Mouse (Mus musculus) MEL (cell line): ENCODE data around the gene Fcrla. TPM values are rescaled to one million over a fixed set of nuclear protein-coding genes. Genes with fewer than 3 reads are reported as not detected.

ENCODE experiments used
- DNase-seq: peaks from one replicate; pipeline ENCODE4 v3.0.0; 2011; ENCODE audit warnings: low read depth, low spot score
- H3K27ac ChIP-seq: 2 replicates; pipeline ENCODE4 v1.5.1; 2012; ENCODE audit warnings: low read depth, mild to moderate bottlenecking, control low read depth, low read length, moderate library complexity; ENCODE audit not compliant: control insufficient read depth
- H3K27me3 ChIP-seq, 2 experiments: fragments of 150-350 bp in 1 of 2; sonication (generic) in 1 of 2; 2 replicates each; pipeline ENCODE4 v1.6.1; 2012; ENCODE audit warnings: low read length in 2 of 2, mild to moderate bottlenecking in 2 of 2, improper control_type of control experiment in 1 of 2, moderate library complexity in 1 of 2; ENCODE audit not compliant: insufficient read depth in 2 of 2, control insufficient read depth in 1 of 2
- H3K36me3 ChIP-seq, 2 experiments: 2 replicates each; pipeline ENCODE4 v1.6.1; 2012 to 2014; ENCODE audit warnings: low read length in 2 of 2, improper control_type of control experiment in 1 of 2, inconsistent platforms in 1 of 2, mild to moderate bottlenecking in 1 of 2; ENCODE audit not compliant: insufficient read depth in 2 of 2, control insufficient read depth in 1 of 2
- H3K4me1 ChIP-seq, 2 experiments: fragments of 150-350 bp in 1 of 2; sonication (generic) in 1 of 2; 2 replicates each; pipeline ENCODE4 v1.6.1; 2012; ENCODE audit warnings: low read length in 2 of 2, improper control_type of control experiment in 1 of 2, mild to moderate bottlenecking in 1 of 2; ENCODE audit not compliant: insufficient read depth in 2 of 2, control insufficient read depth in 1 of 2
- H3K4me3 ChIP-seq, 2 experiments: fragments of 150-350 bp in 1 of 2; sonication (generic) in 1 of 2; 2 replicates each; pipeline ENCODE4 v1.5.1; 2012; ENCODE audit warnings: low read depth in 2 of 2, low read length in 2 of 2, mild to moderate bottlenecking in 2 of 2, moderate library complexity in 2 of 2, control low read depth in 1 of 2, improper control_type of control experiment in 1 of 2; ENCODE audit not compliant: control insufficient read depth in 1 of 2, insufficient read depth in 1 of 2
- H3K79me2 ChIP-seq: 2 replicates; pipeline ENCODE4 v1.6.1; 2012; ENCODE audit warnings: mild to moderate bottlenecking, low read length, moderate library complexity; ENCODE audit not compliant: control insufficient read depth, poor library complexity, insufficient read depth
- H3K9ac ChIP-seq: 2 replicates; pipeline ENCODE4 v1.6.1; 2012; ENCODE audit warnings: low read depth, mild to moderate bottlenecking, control low read depth, low read length, moderate library complexity; ENCODE audit not compliant: control insufficient read depth, poor library complexity, severe bottlenecking
- H3K9me3 ChIP-seq: fragments of 150-350 bp; sonication (generic); replicated peaks from 2 replicates; pipeline ENCODE4 v1.6.1; 2012; ENCODE audit warnings: mild to moderate bottlenecking, low read length, improper control_type of control experiment, moderate library complexity; ENCODE audit not compliant: insufficient read depth
- BHLHE40 ChIP-seq: IDR thresholded peaks from 2 replicates; pipeline ENCODE4 v1.6.1; 2012; ENCODE audit warnings: low read depth, mild to moderate bottlenecking, inconsistent platforms, low read length, improper control_type of control experiment, borderline replicate concordance
- CHD1 ChIP-seq: IDR thresholded peaks from 2 replicates; pipeline ENCODE4 v1.6.1; 2012; ENCODE audit warnings: low read depth, mild to moderate bottlenecking, inconsistent platforms, low read length, improper control_type of control experiment
- CHD2 ChIP-seq: IDR thresholded peaks from 2 replicates; pipeline ENCODE4 v1.6.1; 2011; ENCODE audit warnings: low read length, improper control_type of control experiment
- CTCF ChIP-seq, 3 experiments: IDR thresholded peaks in 2 of 3; conservative IDR thresholded peaks in 1 of 3; 2 replicates each; pipeline ENCODE4 v1.5.1; 2011 to 2012; ENCODE audit warnings: low read length in 3 of 3, low read depth in 2 of 3, mild to moderate bottlenecking in 2 of 3, improper control_type of control experiment in 1 of 3, inconsistent platforms in 1 of 3, mixed read lengths in 1 of 3, moderate library complexity in 1 of 3; ENCODE audit not compliant: control insufficient read depth in 1 of 3, insufficient read depth in 1 of 3, poor library complexity in 1 of 3, severe bottlenecking in 1 of 3
- E2F4 ChIP-seq: IDR thresholded peaks from 2 replicates; pipeline ENCODE4 v1.6.1; 2011; ENCODE audit warnings: low read depth, low read length, improper control_type of control experiment, borderline replicate concordance
- ELF1 ChIP-seq: IDR thresholded peaks from 2 replicates; pipeline ENCODE4 v1.6.1; 2014; ENCODE audit warnings: low read depth, mild to moderate bottlenecking, inconsistent platforms, low read length, improper control_type of control experiment, moderate library complexity
- HCFC1 ChIP-seq: IDR thresholded peaks from 2 replicates; pipeline ENCODE4 v1.6.1; 2012; ENCODE audit warnings: low read depth, mild to moderate bottlenecking, inconsistent platforms, low read length, improper control_type of control experiment, moderate library complexity
- JUND ChIP-seq: IDR thresholded peaks from 2 replicates; pipeline ENCODE4 v1.6.1; 2011; ENCODE audit warnings: low read depth, mild to moderate bottlenecking, improper control_type of control experiment, low read length
- KAT2A ChIP-seq: conservative IDR thresholded peaks from 2 replicates; pipeline ENCODE4 v1.6.1; 2012; ENCODE audit warnings: low read depth, low read length, improper control_type of control experiment, inconsistent platforms
- MAFK ChIP-seq: IDR thresholded peaks from 2 replicates; pipeline ENCODE4 v1.6.1; 2011; ENCODE audit warnings: low read depth, mild to moderate bottlenecking, low read length, improper control_type of control experiment, borderline replicate concordance
- MAX ChIP-seq: IDR thresholded peaks from 2 replicates; pipeline ENCODE4 v1.6.1; 2011; ENCODE audit warnings: low read length, improper control_type of control experiment
- MAZ ChIP-seq: IDR thresholded peaks from 2 replicates; pipeline ENCODE4 v1.6.1; 2012; ENCODE audit warnings: low read depth, mild to moderate bottlenecking, inconsistent platforms, low read length, improper control_type of control experiment
- MEF2A ChIP-seq: IDR thresholded peaks from 2 replicates; pipeline ENCODE4 v1.6.1; 2014; ENCODE audit warnings: low read depth, mild to moderate bottlenecking, inconsistent platforms, low read length, improper control_type of control experiment; ENCODE audit not compliant: poor library complexity, insufficient replicate concordance, severe bottlenecking; ENCODE audit errors: extremely low read depth
- MXI1 ChIP-seq: IDR thresholded peaks from 2 replicates; pipeline ENCODE4 v1.6.1; 2011; ENCODE audit warnings: mild to moderate bottlenecking, low read depth, low read length, improper control_type of control experiment
- MYB ChIP-seq: IDR thresholded peaks from 2 replicates; pipeline ENCODE4 v1.6.1; 2011; ENCODE audit warnings: mild to moderate bottlenecking, low read depth, low read length, improper control_type of control experiment
- NELFE ChIP-seq: IDR thresholded peaks from 2 replicates; pipeline ENCODE4 v1.6.1; 2011; ENCODE audit warnings: low read depth, low read length, improper control_type of control experiment
- NRF1 ChIP-seq: IDR thresholded peaks from 2 replicates; pipeline ENCODE4 v1.6.1; 2014; ENCODE audit warnings: low read depth, mild to moderate bottlenecking, inconsistent platforms, low read length, improper control_type of control experiment, moderate library complexity; ENCODE audit not compliant: poor library complexity, insufficient read depth, severe bottlenecking
- POLR2AphosphoS2 ChIP-seq: IDR thresholded peaks from 2 replicates; pipeline ENCODE4 v1.6.1; 2011; ENCODE audit warnings: low read length, improper control_type of control experiment
- RAD21 ChIP-seq: IDR thresholded peaks from 2 replicates; pipeline ENCODE4 v1.6.1; 2011; ENCODE audit warnings: mild to moderate bottlenecking, low read depth, low read length, improper control_type of control experiment
- RCOR1 ChIP-seq: IDR thresholded peaks from 2 replicates; pipeline ENCODE4 v1.6.1; 2012; ENCODE audit warnings: low read depth, mild to moderate bottlenecking, inconsistent platforms, low read length, improper control_type of control experiment
- SIN3A ChIP-seq: IDR thresholded peaks from 2 replicates; pipeline ENCODE4 v1.6.1; 2012; ENCODE audit warnings: low read length, improper control_type of control experiment, inconsistent platforms
- TAL1 ChIP-seq: IDR thresholded peaks from 2 replicates; pipeline ENCODE4 v1.6.1; 2012; ENCODE audit warnings: mild to moderate bottlenecking, inconsistent platforms, low read length, moderate library complexity, mixed read lengths
- TBP ChIP-seq: IDR thresholded peaks from 2 replicates; pipeline ENCODE4 v1.8.0; 2011; ENCODE audit warnings: low read depth, low read length, improper control_type of control experiment
- UBTF ChIP-seq: IDR thresholded peaks from 2 replicates; pipeline ENCODE4 v1.6.1; 2012; ENCODE audit warnings: low read depth, mild to moderate bottlenecking, inconsistent platforms, low read length, improper control_type of control experiment, moderate library complexity, borderline replicate concordance; ENCODE audit not compliant: insufficient read depth
- USF1 ChIP-seq: IDR thresholded peaks from 2 replicates; pipeline ENCODE4 v1.6.1; 2014; ENCODE audit warnings: low read depth, mild to moderate bottlenecking, inconsistent platforms, low read length, improper control_type of control experiment, moderate library complexity
- USF2 ChIP-seq, 2 experiments: IDR thresholded peaks; 2 replicates each; pipeline ENCODE4 v1.6.1; 2011 to 2012; ENCODE audit warnings: improper control_type of control experiment in 2 of 2, low read length in 2 of 2, borderline replicate concordance in 1 of 2, inconsistent platforms in 1 of 2, low read depth in 1 of 2, mild to moderate bottlenecking in 1 of 2; ENCODE audit not compliant: insufficient read depth in 1 of 2
- ZC3H11A ChIP-seq: IDR thresholded peaks from 2 replicates; pipeline ENCODE4 v1.6.1; 2012; ENCODE audit warnings: low read depth, mild to moderate bottlenecking, inconsistent platforms, low read length, improper control_type of control experiment
- ZNF384 ChIP-seq: IDR thresholded peaks from 2 replicates; pipeline ENCODE4 v1.6.1; 2012; ENCODE audit warnings: low read depth, mild to moderate bottlenecking, inconsistent platforms, low read length, improper control_type of control experiment
- polyA plus RNA-seq, 2 experiments: library from polyadenylated mRNA; stranded (reverse) in 1 of 2; unstranded in 1 of 2; fragments of >175 nt in 1 of 2; fragments of >200 nt in 1 of 2; gene quantifications; 2 replicates each; pipeline versions ENCODE4 v1.2.1 to v1.2.4; 2012; ENCODE audit warnings: low replicate concordance in 2 of 2, low read depth in 1 of 2; ENCODE audit not compliant: insufficient read length in 2 of 2, insufficient read depth in 1 of 2, missing spikeins in 1 of 2
- total RNA-seq: library from RNA; depleted of rRNA; stranded (reverse); fragments of 300-350 nt; gene quantifications from 2 replicates; pipeline ENCODE4 v1.2.3, GENCODE M21; 2012

Fcrla gene
- total and polyA plus RNA-seq, 3 experiments = 0.12 to 0.18 TPM; not detected in 1

- Histone ChIP-seq H3K36me3 (no peaks in the 10 kb centered on the region), H3K9me3 (no peaks in the 10 kb centered on the region), H3K9ac (no peak overlapping the region), H3K4me3 (no peak overlapping the region), H3K27me3 (peaks cover 0 to 2% of the 10 kb centered on the region in 2 experiments; a peak in 1 of 4 replicates), H3K79me2 (no peaks in the 10 kb centered on the region), H3K4me1 (no peaks in the 10 kb centered on the region), H3K27ac (no peak overlapping the region)
- DNase-seq = no peak
- TF ChIP-seq SIN3A = no peak
- no peak for TF ChIP-seq MAFK
- TF ChIP-seq NRF1 = no peak
- no peak for TF ChIP-seq TAL1
- TF ChIP-seq MAX = no peak
- TF ChIP-seq UBTF = no peak
- no peak for TF ChIP-seq MYB
- TF ChIP-seq CHD1 = no peak
- no peak for TF ChIP-seq BHLHE40
- no peak for TF ChIP-seq MXI1
- no peak for TF ChIP-seq RAD21
- no peak for TF ChIP-seq RCOR1
- no peak for TF ChIP-seq USF1
- TF ChIP-seq POLR2AphosphoS2 = no peak
- TF ChIP-seq CTCF (IDR thresholded peaks at IDR 0.05 in 2 of 3, conservative IDR thresholded peaks at IDR 0.05 in 1 of 3; ENCODE audit: control insufficient read depth in 1 of 3, insufficient read depth in 1 of 3, low read depth in 2 of 3, low read length in 3 of 3, poor library complexity in 1 of 3, severe bottlenecking in 1 of 3) = no peak
- TF ChIP-seq MEF2A = no peak
- no peak for TF ChIP-seq MAZ
- no peak for TF ChIP-seq NELFE
- no peak for TF ChIP-seq ELF1
These were observed 20.3 kb downstream of the Fcrla start for GRCm38 (mm10) chr1:170907111-170907455.

GRCm38 (mm10) chr1:170903485-170903884 is 23.9 kb downstream of the Fcrla start:
- Histone ChIP-seq H3K36me3 (no peaks in the 10 kb centered on the region; a peak in 1 of 4 replicates), H3K9me3 (no peaks in the 10 kb centered on the region), H3K4me1 (peaks cover 3 to 4% of the 10 kb centered on the region in 2 experiments; a peak in 2 of 4 replicates), H3K27me3 (peaks cover 0 to 2% of the 10 kb centered on the region in 2 experiments; a peak in 1 of 4 replicates), H3K79me2 (no peaks in the 10 kb centered on the region), H3K9ac (no peak overlapping the region), H3K4me3 (no peak overlapping the region), H3K27ac (no peak overlapping the region)
- no peak for DNase-seq
- no peak for TF ChIP-seq USF2 (IDR thresholded peaks at IDR 0.05; ENCODE audit: borderline replicate concordance in 1 of 2, insufficient read depth in 1 of 2, low read depth in 1 of 2, low read length in 2 of 2)
- no peak for TF ChIP-seq KAT2A
- no peak for TF ChIP-seq ZC3H11A
- TF ChIP-seq CHD2 = no peak
- TF ChIP-seq BHLHE40 = no peak
- no peak for TF ChIP-seq CHD1
- TF ChIP-seq HCFC1 = no peak
- TF ChIP-seq TBP = no peak
- no peak for TF ChIP-seq USF1
- TF ChIP-seq E2F4 = no peak
- TF ChIP-seq ZNF384 = no peak
- TF ChIP-seq JUND = no peak
- no peak for TF ChIP-seq POLR2AphosphoS2
- no peak for TF ChIP-seq MEF2A
- no peak for TF ChIP-seq NRF1
- TF ChIP-seq MXI1 = no peak
